Mouse (Mus musculus) liver, postnatal 0 days (tissue): ENCODE results near the gene Abcf1. TPM values are rescaled to one million over a fixed set of nuclear protein-coding genes. Genes with fewer than 3 reads are reported as not detected.

Experiments used
- ATAC-seq: fragments of 200-750 bp; cut with Nextera tagmentation; 2 replicates; pipeline ENCODE4 v1.8.0; 2017; ENCODE audit warnings: mild to moderate bottlenecking, moderate library complexity
- DNase-seq: peaks from one replicate; pipeline ENCODE4 v3.0.0-alpha.2; 2016
- H3K27ac ChIP-seq: fragments of 300-500 bp; sonication (generic); 2 replicates; pipeline ENCODE4 v1.5.1; 2014; ENCODE audit warnings: antibody characterized with exemption, moderate library complexity, mild to moderate bottlenecking, low read depth
- H3K27me3 ChIP-seq: fragments of 300-500 bp; sonication (generic); 2 replicates; pipeline ENCODE4 v1.6.1; 2014; ENCODE audit warnings: low read length, control low read depth, mixed read lengths; ENCODE audit not compliant: insufficient read depth
- H3K36me3 ChIP-seq: fragments of 300-500 bp; sonication (generic); replicated peaks from 2 replicates; pipeline ENCODE4 v1.6.1; 2014; ENCODE audit warnings: mild to moderate bottlenecking, control low read depth, low read length, moderate library complexity, mixed read lengths; ENCODE audit not compliant: insufficient read depth
- H3K4me1 ChIP-seq: fragments of 300-500 bp; sonication (generic); 2 replicates; pipeline ENCODE4 v1.6.1; 2014; ENCODE audit warnings: antibody characterized with exemption, mild to moderate bottlenecking, control low read depth; ENCODE audit not compliant: insufficient read depth
- H3K4me2 ChIP-seq: fragments of 300-500 bp; sonication (generic); 2 replicates; pipeline ENCODE4 v1.6.1; 2014; ENCODE audit warnings: low read depth, mild to moderate bottlenecking, low read length, moderate library complexity, mixed read lengths
- H3K4me3 ChIP-seq: fragments of 300-500 bp; sonication (generic); 2 replicates; pipeline ENCODE4 v1.5.1; 2014; ENCODE audit warnings: low read depth, low read length
- H3K9ac ChIP-seq: fragments of 300-500 bp; sonication (generic); replicated peaks from 2 replicates; pipeline ENCODE4 v1.6.1; 2014; ENCODE audit warnings: mild to moderate bottlenecking, moderate library complexity
- H3K9me3 ChIP-seq: fragments of 300-500 bp; sonication (generic); 2 replicates; pipeline ENCODE4 v1.6.1; 2016; ENCODE audit warnings: mild to moderate bottlenecking, control low read depth, low read length, mixed read lengths
- CTCF ChIP-seq: sonication (generic); IDR thresholded peaks from 2 replicates; pipeline ENCODE4 v1.5.1; 2016; ENCODE audit warnings: antibody characterized with exemption, low read depth
- EP300 ChIP-seq: IDR thresholded peaks from 2 replicates; pipeline ENCODE4 v1.6.1; 2016; ENCODE audit warnings: antibody characterized with exemption, low read depth, mild to moderate bottlenecking
- WGBS: fragments of 180-500 bp; shearing (Covaris S2); extraction: QIAGEN DNeasy Blood & Tissue Kit; methylation state at CpG from one replicate; pipeline ENCODE4 v1.1.7; 2014; ENCODE audit not compliant: insufficient replicate concordance; 5-methylcytosine and 5-hydroxymethylcytosine counted together
- polyA plus RNA-seq: library from polyadenylated mRNA; unstranded; fragments of >200 nt; fragmentation: Nextera tagmentation; extraction: Ambion mirVana; gene quantifications from 2 replicates; pipeline ENCODE4 v1.2.1, GENCODE M21; 2015

Abcf1 gene
- polyA plus RNA-seq, 1 experiment from 2014 or later = 47.7 TPM

GRCm38 (mm10) chr17:35923281-35923680, 46.3 kb downstream of the Abcf1 start:
- no peak overlapping the region for H3K27ac ChIP-seq
- H3K9me3 ChIP-seq = no peaks in the 10 kb centered on the region
- H3K36me3 ChIP-seq = peaks cover 57% of the 10 kb centered on the region
- DNase-seq (no peak), ATAC-seq (no peak)
- 81% methylated on average over 4 of the region's 4 CpGs for whole genome bisulfite sequencing
- H3K4me3 ChIP-seq = no peak overlapping the region
- H3K4me1 ChIP-seq = peaks cover 49% of the 10 kb centered on the region
- TF ChIP-seq CTCF (no peak), EP300 (no peak)
- H3K9ac ChIP-seq = no peak overlapping the region
- H3K27me3 ChIP-seq = no peaks in the 10 kb centered on the region
- no peak overlapping the region for H3K4me2 ChIP-seq

GRCm38 (mm10) chr17:35922566-35922965, 47.0 kb downstream of the Abcf1 start:
- H3K27ac ChIP-seq = no peak overlapping the region
- WGBS = 86% methylated on average over 3 of the region's 3 CpGs
- H3K9ac ChIP-seq = no peak overlapping the region; the same call in 1 of the 2 replicates

DNA sequence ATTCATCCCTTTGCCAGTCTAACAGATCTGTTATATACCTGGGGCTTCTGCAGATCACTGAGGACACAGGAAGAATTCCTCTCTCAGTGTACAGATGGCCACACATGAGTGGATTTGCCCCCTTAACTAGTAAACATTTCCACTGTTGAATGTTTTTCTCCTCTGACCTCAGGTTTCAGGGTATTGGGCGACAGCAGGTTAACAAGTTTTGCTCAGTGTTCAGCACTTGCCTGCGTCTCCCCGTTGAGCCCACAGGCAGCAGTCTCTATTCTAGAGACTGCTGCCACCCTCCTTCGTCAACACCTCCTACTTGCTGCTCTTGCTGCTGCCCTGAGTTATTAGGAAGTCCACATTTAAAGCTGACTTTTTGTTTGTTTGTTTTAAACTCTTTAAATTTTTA, 47.9 kb downstream of the Abcf1 start:
- H3K4me1 ChIP-seq = peaks cover 46% of the 10 kb centered on the region
- no peak overlapping the region for H3K4me2 ChIP-seq
- no peak overlapping the region for H3K4me3 ChIP-seq
- H3K36me3 ChIP-seq = peaks cover 51% of the 10 kb centered on the region
- no peak for ATAC-seq
- 0 out of 2 replicates have a peak overlapping the region, but pooled peaks have one; percentile 7 for H3K27ac ChIP-seq
- no peaks in the 10 kb centered on the region for H3K27me3 ChIP-seq
- TF ChIP-seq CTCF (no peak), EP300 (no peak)
- H3K9me3 ChIP-seq = no peaks in the 10 kb centered on the region
- 87% methylated on average over 4 of the region's 4 CpGs for WGBS
- DNase-seq = no peak
- H3K9ac ChIP-seq = no peak overlapping the region

More at GRCm38 (mm10) chr17:35922566-35922965, 47.0 kb downstream of the Abcf1 start:
- Histone ChIP-seq H3K4me1 (peaks cover 49% of the 10 kb centered on the region), H3K9me3 (no peaks in the 10 kb centered on the region), H3K36me3 (peaks cover 51% of the 10 kb centered on the region), H3K4me3 (no peak overlapping the region), H3K27me3 (no peaks in the 10 kb centered on the region), H3K4me2 (peak overlapping the region; percentile 9; the same call in 1 of the 2 replicates)
- TF ChIP-seq EP300 (no peak), CTCF (no peak)
- ATAC-seq (no peak), DNase-seq (no peak)

- Histone ChIP-seq H3K9ac (peak overlapping the region; percentile 94; the same call in 1 of the 2 replicates), H3K4me2 (peak overlapping the region; percentile 76), H3K36me3 (peaks cover 44% of the 10 kb centered on the region), H3K4me3 (no peak overlapping the region), H3K4me1 (peaks cover 39% of the 10 kb centered on the region), H3K9me3 (no peaks in the 10 kb centered on the region), H3K27me3 (no peaks in the 10 kb centered on the region), H3K27ac (peak overlapping the region; percentile 100)
- ATAC-seq = no peak
- DNase-seq = no peak
- WGBS = 81% methylated on average over 5 of the region's 5 CpGs
- TF ChIP-seq EP300 (no peak), CTCF (peak; percentile 78)
Observed at GRCm38 (mm10) chr17:35920862-35921562, 48.5 kb downstream of the Abcf1 start.

- H3K4me1 ChIP-seq = peaks cover 39% of the 10 kb centered on the region
- peaks cover 38% of the 10 kb centered on the region for H3K36me3 ChIP-seq
- ATAC-seq = no peak
Observed at GRCm38 (mm10) chr17:35920384-35920783, 49.2 kb downstream of the Abcf1 start.

GRCm38 (mm10) chr17:35919864-35920301, 49.7 kb downstream of the Abcf1 start:
- Histone ChIP-seq H3K4me3 (peak overlapping the region; percentile 63), H3K4me2 (peak overlapping the region; percentile 76), H3K9ac (peak overlapping the region; percentile 94), H3K36me3 (peaks cover 33% of the 10 kb centered on the region), H3K27me3 (no peaks in the 10 kb centered on the region), H3K27ac (peak overlapping the region; percentile 100), H3K4me1 (peaks cover 39% of the 10 kb centered on the region), H3K9me3 (no peaks in the 10 kb centered on the region)
- 26% methylated on average over 6 of the region's 6 CpGs for WGBS
- peak; percentile 78 for TF ChIP-seq EP300
- no peak for TF ChIP-seq CTCF
- peak; percentile 64 for DNase-seq
- ATAC-seq = no peak; the same call in 1 of the 2 replicates

More at GRCm38 (mm10) chr17:35920384-35920783, 49.2 kb downstream of the Abcf1 start:
- Histone ChIP-seq H3K4me2 (peak overlapping the region; percentile 76), H3K27me3 (no peaks in the 10 kb centered on the region), H3K4me3 (peak overlapping the region; percentile 63; the same call in 1 of the 2 replicates), H3K9me3 (no peaks in the 10 kb centered on the region), H3K9ac (peak overlapping the region; percentile 94), H3K27ac (peak overlapping the region; percentile 100)
- 62% methylated on average over 1 of the region's 1 CpGs for WGBS
- no peak for TF ChIP-seq EP300
- no peak for TF ChIP-seq CTCF
- no peak for DNase-seq
